ENCODE assay signal across 11 mouse cellular contexts in genomic region chr2:18093858-18094257, GRCm38 (mm10). TPM values are rescaled to one million over a fixed set of nuclear protein-coding genes. Genes with fewer than 3 reads are reported as not detected.
"Had no signal": no experiment of that assay in that cellular context is flagged by ENCODE, and none has a peak within 500 bp of the region (broad histone marks: within the 10 kb centered on the region; RNA-seq: fewer than 3 reads in every experiment).

No protein-coding gene starts in this region.

- H3K9me3 ChIP-seq: limb, embryonic 13.5 days; liver, embryonic 13.5 days; midbrain, embryonic 13.5 days; stomach, embryonic 15.5 days had no signal

- DNase-seq: kidney, postnatal 14 days; left cerebral cortex, postnatal 4 days; liver, embryonic 13.5 days; lung, adult 18-20 months; right cerebral cortex, postnatal 14 days; thymus, adult 2 months; thymus, postnatal 25 days had no signal

- H3K9ac ChIP-seq: limb, embryonic 13.5 days; liver, embryonic 13.5 days; midbrain, embryonic 13.5 days; stomach, embryonic 15.5 days had no signal

- ATAC-seq: midbrain, embryonic 13.5 days had no signal

- H3K4me1 ChIP-seq: limb, embryonic 13.5 days; midbrain, embryonic 13.5 days; stomach, embryonic 15.5 days had no signal

- H3K4me2 ChIP-seq: limb, embryonic 13.5 days; liver, embryonic 13.5 days; midbrain, embryonic 13.5 days; stomach, embryonic 15.5 days had no signal

- H3K27ac ChIP-seq: limb, embryonic 13.5 days; liver, embryonic 13.5 days; midbrain, embryonic 13.5 days; stomach, embryonic 15.5 days had no signal

- H3K27me3 ChIP-seq: limb, embryonic 13.5 days; liver, embryonic 13.5 days; midbrain, embryonic 13.5 days; stomach, embryonic 15.5 days had no signal

- H3K4me3 ChIP-seq: limb, embryonic 13.5 days; liver, embryonic 13.5 days; midbrain, embryonic 13.5 days; stomach, embryonic 15.5 days had no signal

RNA-seq across cellular contexts. Expression of gene Skida1, which starts 45.0 kb away (rescaled TPM):
- total RNA-seq: megakaryocyte progenitor cell, adult 5-6 weeks had no signal

RNA-seq across cellular contexts. Expression of gene A930004D18Rik, which starts 56.3 kb away (rescaled TPM):
- total RNA-seq: megakaryocyte progenitor cell, adult 5-6 weeks had no signal
